Mouse (Mus musculus): ENCODE measurements around the gene Htr3b. TPM values are rescaled to one million over a fixed set of nuclear protein-coding genes. Genes with fewer than 3 reads are reported as not detected.

Gene Htr3b
- total RNA-seq, 2 experiments from 2014 or later, result not detected

GRCm38 (mm10) chr9:48916011-48916788 is 48.6 kb downstream of the Htr3b start:
- DNase-seq, result no peak

- peak; percentile 58 for DNase-seq
Measured at GRCm38 (mm10) chr9:48910885-48911537, 53.8 kb downstream of the Htr3b start, which contains the start of gene Htr3a. TSS of gene Htr3a (minus strand) at chr9:48911099.

GRCm38 (mm10) chr9:48904421-48904820 is 60.4 kb downstream of the Htr3b start:
- no peak for DNase-seq

- DNase-seq, result no peak
Measured at GRCm38 (mm10) chr9:48903766-48904165, 61.0 kb downstream of the Htr3b start.

- peak; percentile 22 for DNase-seq
Measured at GRCm38 (mm10) chr9:48898551-48898950, 66.2 kb downstream of the Htr3b start.

- no peak for DNase-seq
Measured at GRCm38 (mm10) chr9:48895819-48896536, 68.8 kb downstream of the Htr3b start.

- DNase-seq, result no peak
Measured at GRCm38 (mm10) chr9:48894755-48895154, 70.0 kb downstream of the Htr3b start.

- DNase-seq, result peak; percentile 70
Measured at GRCm38 (mm10) chr9:48893986-48894385, 70.8 kb downstream of the Htr3b start.

- DNase-seq, result no peak
Measured at GRCm38 (mm10) chr9:48889093-48889492, 75.7 kb downstream of the Htr3b start.

Other genes starting within 250 kb of the Htr3b start
- gene Zbtb16, start 128.8 kb downstream of the Htr3b start, total RNA-seq (2021), result 10 to 100 TPM; 24.7 to 60.1 TPM
- not detected for gene Htr3a, start 53.9 kb downstream of the Htr3b start, total RNA-seq (2021)
- 100 to 1,000 TPM; 115 to 131 TPM for gene Usp28, start 20.4 kb upstream of the Htr3b start, total RNA-seq (2021)
- 1 to 10 TPM; 6.6 to 8.6 TPM for gene Zw10, start 90.6 kb upstream of the Htr3b start, total RNA-seq (2021)
- 1 to 10 TPM in 1 of 2 experiments, under 1 TPM in 1; 0.85 to 1.8 TPM for gene Tmprss5, start 116.3 kb upstream of the Htr3b start, total RNA-seq (2021)

All from gastrocnemius, postnatal 10 days (tissue).